Comparison of ENCODE assay signal across 8 mouse cellular contexts in the genomic region with DNA sequence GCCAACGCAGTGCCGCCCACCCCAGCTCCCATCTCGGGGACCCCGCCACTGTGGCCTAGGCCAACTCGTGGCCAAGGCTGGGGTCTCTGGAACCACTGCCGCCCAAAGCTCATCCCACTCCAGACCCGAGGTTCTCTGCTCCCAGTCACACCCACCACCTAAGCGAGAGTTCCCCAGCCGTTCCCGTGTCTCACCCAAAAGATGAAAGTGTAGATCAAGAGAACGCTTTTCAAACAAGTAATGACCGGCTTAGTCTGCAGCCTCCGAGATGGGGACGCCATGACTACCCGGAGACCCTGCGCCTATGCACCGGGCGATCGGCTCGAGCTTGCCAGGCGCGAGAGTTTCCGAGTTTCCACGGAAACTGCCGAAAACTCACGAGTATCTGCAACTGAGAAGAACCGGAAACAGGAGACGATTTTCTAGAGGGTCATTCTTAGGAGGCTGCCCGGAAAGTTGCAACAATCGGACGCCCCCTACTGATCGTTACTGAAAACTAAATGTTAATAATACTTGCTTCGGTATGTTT. TPM values are rescaled to one million over a fixed set of nuclear protein-coding genes. Genes with fewer than 3 reads are reported as not detected.
A peak's percentile ranks its signal among the peaks of the same experiment; 100 is the strongest.
DNase-seq lines count a peak whose midpoint lies in the region; ATAC-seq and TF ChIP-seq lines count a peak whose summit lies in the region.

A gene (minus strand): TSS at position 416 of the 529 bp plus-strand sequence.

- peaks cover 3% of the 10 kb centered on the region; the same call in 1 of the 2 replicates for H3K4me1 ChIP-seq in erythroblast, embryonic 14.5 days (ENCODE audit: control insufficient read depth)
- H3K4me1 ChIP-seq in embryonic fibroblast, embryonic 13.5 days (ENCODE audit: control insufficient read depth, insufficient read depth, low read length) = peaks cover 5% of the 10 kb centered on the region
- H3K4me1 ChIP-seq in heart, embryonic 11.5 days (ENCODE audit: control insufficient read depth, insufficient read depth, low read length) = no peaks in the 10 kb centered on the region
- H3K4me1 ChIP-seq in kidney, embryonic 15.5 days = 0 out of 2 replicates have a peak, but pooled peaks cover 2% of the 10 kb centered on the region
- H3K4me1 ChIP-seq in limb, embryonic 15.5 days = no peaks in the 10 kb centered on the region

- H3K9me3 ChIP-seq in erythroblast, embryonic 14.5 days (ENCODE audit: control insufficient read depth, low read length) = no peaks in the 10 kb centered on the region
- no peaks in the 10 kb centered on the region for H3K9me3 ChIP-seq in heart, embryonic 11.5 days (replicated peaks; ENCODE audit: control insufficient read depth, low read length)
- H3K9me3 ChIP-seq in kidney, embryonic 15.5 days (replicated peaks) = no peaks in the 10 kb centered on the region
- H3K9me3 ChIP-seq in limb, embryonic 15.5 days = no peaks in the 10 kb centered on the region

- peak within 1 kb of the TSS; percentile 58 for H3K4me2 ChIP-seq in heart, embryonic 11.5 days
- H3K4me2 ChIP-seq in kidney, embryonic 15.5 days = peak within 1 kb of the TSS; percentile 58
- peak within 1 kb of the TSS; percentile 40 for H3K4me2 ChIP-seq in limb, embryonic 15.5 days
- H3K4me2 ChIP-seq in myocyte (ENCODE audit: low read depth) = peak within 1 kb of the TSS; percentile 74

- peak; percentile 54 for TF ChIP-seq POLR2A in embryonic fibroblast, embryonic 13.5 days (IDR thresholded peaks at IDR 0.05; ENCODE audit: low read depth, low read length)
- peak; percentile 27 for TF ChIP-seq POLR2A in myocyte (IDR thresholded peaks at IDR 0.05; ENCODE audit: insufficient read length, low read depth)

- H3K79me2 ChIP-seq in myocyte (ENCODE audit: control insufficient read depth, insufficient read depth) = no peaks in the 10 kb centered on the region

- H3K27ac ChIP-seq in embryonic fibroblast, embryonic 13.5 days (ENCODE audit: insufficient read depth, low read length) = no peak within 1 kb of the TSS
- no peak within 1 kb of the TSS for H3K27ac ChIP-seq in heart, embryonic 11.5 days (ENCODE audit: low read depth, low read length)
- peak within 1 kb of the TSS; percentile 56; the same call in 1 of the 2 replicates for H3K27ac ChIP-seq in kidney, embryonic 15.5 days
- 0 out of 2 replicates have a peak within 1 kb of the TSS, but pooled peaks have one; percentile 59 for H3K27ac ChIP-seq in limb, embryonic 15.5 days

- peak; percentile 46 to 73 for DNase-seq in spleen, postnatal 4 days (ENCODE audit: low spot score in 2 of 2)

- no peak for TF ChIP-seq CTCF in embryonic fibroblast, embryonic 13.5 days (IDR thresholded peaks at IDR 0.05; ENCODE audit: borderline replicate concordance, insufficient read depth, low read length)

- ATAC-seq in erythroblast, adult 5-6 weeks (replicated peaks; ENCODE audit: low FRiP score, poor library complexity, severe bottlenecking) = no peak
- peak; percentile 55 for ATAC-seq in heart, embryonic 11.5 days (replicated peaks; ENCODE audit: insufficient number of reproducible peaks, low FRiP score, low TSS enrichment)
- ATAC-seq in kidney, embryonic 15.5 days (replicated peaks; ENCODE audit: low FRiP score) = peak; percentile 98
- ATAC-seq in limb, embryonic 15.5 days (ENCODE audit: insufficient number of reproducible peaks, low FRiP score, low TSS enrichment, low read depth) = peak; percentile 80; the same call in 1 of the 2 replicates

- peak within 1 kb of the TSS; percentile 60 for H3K4me3 ChIP-seq in erythroblast, embryonic 14.5 days (replicated peaks)
- peak within 1 kb of the TSS; percentile 58 for H3K4me3 ChIP-seq in embryonic fibroblast, embryonic 13.5 days (ENCODE audit: insufficient read depth, low read length)
- H3K4me3 ChIP-seq in heart, embryonic 11.5 days (ENCODE audit: low read depth, low read length) = peak within 1 kb of the TSS; percentile 55
- H3K4me3 ChIP-seq in kidney, embryonic 15.5 days (replicated peaks) = peak within 1 kb of the TSS; percentile 61
- peak within 1 kb of the TSS; percentile 52 for H3K4me3 ChIP-seq in limb, embryonic 15.5 days
- H3K4me3 ChIP-seq in myocyte = peak within 1 kb of the TSS; percentile 35

- H3K36me3 ChIP-seq in erythroblast, embryonic 14.5 days (ENCODE audit: control insufficient read depth) = no peaks in the 10 kb centered on the region
- no peaks in the 10 kb centered on the region for H3K36me3 ChIP-seq in heart, embryonic 11.5 days (ENCODE audit: control insufficient read depth, insufficient read depth, low read length)
- H3K36me3 ChIP-seq in kidney, embryonic 15.5 days = peaks cover 10% of the 10 kb centered on the region
- H3K36me3 ChIP-seq in limb, embryonic 15.5 days = peaks cover 12% of the 10 kb centered on the region; the same call in 1 of the 2 replicates
- no peaks in the 10 kb centered on the region for H3K36me3 ChIP-seq in myocyte (ENCODE audit: control insufficient read depth, insufficient read depth)

- WGBS in heart, embryonic 11.5 days (ENCODE audit: insufficient replicate concordance) = 16% methylated on average over 33 of the region's 33 CpGs
- 26% methylated on average over 33 of the region's 33 CpGs for WGBS in kidney, embryonic 15.5 days
- 25% methylated on average over 33 of the region's 33 CpGs for WGBS in limb, embryonic 15.5 days

- no peaks in the 10 kb centered on the region; the same call in 1 of the 2 replicates for H3K27me3 ChIP-seq in erythroblast, embryonic 14.5 days (ENCODE audit: control insufficient read depth)
- no peaks in the 10 kb centered on the region for H3K27me3 ChIP-seq in heart, embryonic 11.5 days (ENCODE audit: control insufficient read depth, insufficient read depth, low read length)
- H3K27me3 ChIP-seq in kidney, embryonic 15.5 days = peaks cover 11% of the 10 kb centered on the region
- peaks cover 4% of the 10 kb centered on the region; the same call in 1 of the 2 replicates for H3K27me3 ChIP-seq in limb, embryonic 15.5 days
- no peaks in the 10 kb centered on the region for H3K27me3 ChIP-seq in myocyte (ENCODE audit: control insufficient read depth, insufficient read depth, insufficient read length)

- no peak within 1 kb of the TSS for H3ac ChIP-seq in myocyte (ENCODE audit: control insufficient read depth, insufficient read length)

- peak within 1 kb of the TSS; percentile 79 for H3K9ac ChIP-seq in heart, embryonic 11.5 days (ENCODE audit: low read depth, low read length)
- H3K9ac ChIP-seq in kidney, embryonic 15.5 days = peak within 1 kb of the TSS; percentile 62
- peak within 1 kb of the TSS; percentile 42 for H3K9ac ChIP-seq in limb, embryonic 15.5 days

TF ChIP-seq in myocyte, 11 proteins besides CTCF, POLR2A, EP300 and RAD21:
- TF ChIP-seq CEBPB (IDR thresholded peaks at IDR 0.05; ENCODE audit: insufficient read depth, poor library complexity, severe bottlenecking) = no peak
- TF ChIP-seq MAX (IDR thresholded peaks at IDR 0.05; ENCODE audit: low read depth) = no peak
- no peak for TF ChIP-seq TCF3 (IDR thresholded peaks at IDR 0.05; ENCODE audit: insufficient read length, low read depth)
- TF ChIP-seq MYOD1 (IDR thresholded peaks at IDR 0.05; ENCODE audit: control insufficient read depth in 1 of 3, insufficient read length in 2 of 3, low read depth in 2 of 3) = no peak
- no peak for TF ChIP-seq SRF (IDR thresholded peaks at IDR 0.05; ENCODE audit: control insufficient read depth, insufficient read length, low read depth)
- TF ChIP-seq REST (IDR thresholded peaks at IDR 0.05; ENCODE audit: insufficient read depth, insufficient read length) = no peak
- no peak for TF ChIP-seq TCF12 (IDR thresholded peaks at IDR 0.05; ENCODE audit: insufficient read depth, poor library complexity, severe bottlenecking)
- no peak for TF ChIP-seq USF1 (IDR thresholded peaks at IDR 0.05; ENCODE audit: low read depth)
- TF ChIP-seq MYOG (IDR thresholded peaks at IDR 0.05; ENCODE audit: control insufficient read depth in 1 of 3, insufficient read depth in 1 of 3, insufficient read length in 2 of 3, low read depth in 2 of 3) = no peak
- TF ChIP-seq E2F4 (IDR thresholded peaks at IDR 0.05; ENCODE audit: insufficient read depth) = no peak

RNA-seq across cellular contexts. Expression of the gene that starts here (rescaled TPM):
- polyA plus RNA-seq in erythroblast, embryonic 14.5 days (2012) = not detected in 2 replicates
- total RNA-seq in erythroblast, adult 5-6 weeks (2015; ENCODE audit: low replicate concordance) = not detected in 2 replicates
- 0.28 TPM in 1 of 2 replicates, not detected in the other for total RNA-seq in erythroblast, adult 5-6 weeks (2017; ENCODE audit: low replicate concordance)
- 88.1 and 89.5 TPM in 2 replicates for polyA plus RNA-seq in embryonic fibroblast, embryonic 13.5 days (2011; ENCODE audit: insufficient read length, low read depth, missing spikeins)
- 156 and 165 TPM in 2 replicates for polyA plus RNA-seq in heart, embryonic 11.5 days (2014; fragmentation: Nextera tagmentation; extraction: Ambion mirVana)
- polyA plus RNA-seq in kidney, embryonic 15.5 days (2015; fragmentation: Nextera tagmentation; extraction: Ambion mirVana) = 163 and 186 TPM in 2 replicates
- polyA plus RNA-seq in limb, embryonic 15.5 days (2015; fragmentation: Nextera tagmentation; extraction: Ambion mirVana) = 153 and 155 TPM in 2 replicates
- polyA plus RNA-seq in myocyte (2012; fragmentation: generic; extraction: Trizol) = 19.9 TPM

Comparison
In these comparisons a context has a peak if more than half of its experiments do, and no peak if none do; other contexts are left out.
1. RNA of the gene that starts here (polyA plus RNA-seq): 163 to 186 TPM in kidney, embryonic 15.5 days, 156 to 165 TPM in heart, embryonic 11.5 days, 153 to 155 TPM in limb, embryonic 15.5 days, 88.1 to 89.5 TPM in embryonic fibroblast, embryonic 13.5 days and 19.9 TPM in myocyte (single experiment); not detected in erythroblast, embryonic 14.5 days; every median in the first group is over 10 times any median in the second.
2. H3K27ac ChIP-seq: peak in kidney, embryonic 15.5 days (single experiment) and limb, embryonic 15.5 days (single experiment); none in embryonic fibroblast, embryonic 13.5 days (single experiment) and heart, embryonic 11.5 days (single experiment).
3. Peak in every context shown above with its lines, with median percentiles within 50 percentile points of each other: H3K4me3 ChIP-seq, H3K4me2 ChIP-seq and H3K9ac ChIP-seq.